Mouse (Mus musculus) lung, postnatal 4 days (tissue): ENCODE results near the gene Lmntd2.

Source experiments
- DNase-seq, 2 experiments: peaks; one replicate each; pipeline ENCODE4 v3.0.0; 2021

Gene Lmntd2

DNA sequence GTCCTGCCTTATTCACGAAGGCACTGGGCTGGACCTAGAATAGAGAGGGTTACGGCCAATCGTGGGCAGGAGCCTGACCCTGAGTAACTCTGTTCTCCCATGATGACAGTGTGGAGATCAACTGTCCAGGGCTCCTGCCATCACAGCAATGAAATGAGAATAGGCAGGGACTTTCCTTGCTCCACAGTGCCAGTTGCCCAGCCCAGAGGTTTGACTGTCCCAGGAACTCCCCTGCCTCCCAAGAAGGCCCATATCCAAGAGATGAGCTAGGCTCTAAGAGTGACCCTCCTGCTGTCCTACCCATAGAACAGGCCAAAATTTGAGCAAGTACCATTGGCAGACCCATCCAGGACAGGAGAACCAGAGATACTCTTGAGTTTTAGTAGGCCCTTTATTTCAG lies 25.1 kb downstream of the Lmntd2 start:
- DNase-seq, result no peak

DNA sequence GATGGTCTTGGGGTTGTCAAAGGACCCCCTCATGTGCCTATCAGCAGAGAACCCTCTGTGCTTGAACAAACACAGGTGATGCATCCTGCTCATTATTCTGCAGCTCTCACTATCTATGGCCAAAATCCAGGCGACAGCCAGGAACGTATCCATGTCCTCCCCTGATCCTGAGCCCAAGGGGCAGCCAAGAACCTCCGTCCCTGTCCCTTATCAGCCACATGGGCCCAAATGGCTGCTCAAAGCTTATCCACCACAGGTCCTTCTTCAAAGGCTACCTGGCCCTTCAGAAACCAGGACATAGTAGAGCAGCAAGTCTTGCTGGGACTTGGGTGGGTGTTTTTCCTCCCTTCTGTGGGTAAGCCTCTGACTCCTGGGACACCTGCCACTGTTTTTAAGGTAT lies 25.7 kb downstream of the Lmntd2 start:
- DNase-seq, result no peak

DNA sequence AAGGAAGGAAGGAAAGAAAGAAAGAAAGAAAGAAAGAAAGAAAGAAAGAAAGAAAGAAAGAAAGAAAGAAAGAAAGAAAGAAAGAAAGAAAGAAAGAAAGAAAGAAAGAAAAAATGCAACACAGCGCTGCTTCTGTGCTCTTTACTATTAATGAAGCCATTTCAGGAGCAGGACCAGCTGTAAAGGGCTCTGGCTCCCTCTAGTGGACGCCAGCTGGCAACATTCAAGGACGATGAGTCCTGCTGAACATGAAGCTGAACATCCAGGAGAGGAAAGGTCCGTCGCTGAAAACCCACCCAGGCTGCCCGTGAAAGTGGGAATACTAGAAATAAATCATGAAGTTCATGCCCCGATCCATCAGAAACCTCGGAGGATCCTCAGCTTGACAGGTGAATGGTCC lies 37.7 kb downstream of the Lmntd2 start:
- peak; percentile 84 to 91 for DNase-seq

DNA sequence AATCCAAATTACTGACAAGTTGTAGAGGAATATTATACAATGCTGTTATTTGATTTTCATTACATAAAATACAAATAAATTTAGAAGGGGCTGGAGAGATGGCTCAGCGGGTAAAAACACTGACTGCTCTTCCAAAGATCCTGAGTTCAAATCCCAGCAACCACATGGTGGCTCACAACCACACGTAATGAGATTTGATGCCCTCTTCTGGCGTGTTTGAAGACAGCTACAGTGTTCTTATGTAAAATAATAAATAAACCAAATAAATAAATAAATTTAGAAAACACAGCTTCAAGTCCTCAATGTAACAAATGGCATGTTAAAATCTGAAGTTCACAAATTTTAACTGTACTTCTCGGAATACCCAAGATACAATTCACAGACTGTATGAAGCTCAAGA lies 38.8 kb downstream of the Lmntd2 start:
- no peak for DNase-seq

DNA sequence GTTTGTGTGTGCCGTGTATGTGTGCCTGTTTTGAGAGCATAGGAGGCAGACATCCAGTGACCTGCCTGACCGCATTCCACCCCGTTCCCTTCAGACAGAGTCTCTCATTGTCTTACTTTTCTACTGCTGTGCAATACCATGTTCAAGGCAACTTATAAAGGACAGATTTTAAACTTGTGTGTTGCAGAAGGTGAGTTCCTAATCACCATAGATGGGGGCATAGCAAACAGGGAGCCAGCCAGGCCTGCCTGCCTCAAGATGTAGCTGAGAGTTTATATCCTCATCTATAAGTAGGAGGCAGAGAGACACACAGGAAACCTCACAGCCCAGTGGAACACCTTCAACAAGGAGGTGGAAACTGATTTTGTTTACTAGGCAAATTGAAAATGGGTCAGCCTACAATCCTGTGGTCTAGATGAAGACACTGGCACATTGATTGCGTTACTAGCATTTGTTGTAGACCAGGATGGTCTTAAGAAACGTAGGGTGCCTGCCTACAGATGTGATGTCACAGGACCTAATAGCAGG lies 40.5 kb downstream of the Lmntd2 start:
- DNase-seq, result no peak

DNA sequence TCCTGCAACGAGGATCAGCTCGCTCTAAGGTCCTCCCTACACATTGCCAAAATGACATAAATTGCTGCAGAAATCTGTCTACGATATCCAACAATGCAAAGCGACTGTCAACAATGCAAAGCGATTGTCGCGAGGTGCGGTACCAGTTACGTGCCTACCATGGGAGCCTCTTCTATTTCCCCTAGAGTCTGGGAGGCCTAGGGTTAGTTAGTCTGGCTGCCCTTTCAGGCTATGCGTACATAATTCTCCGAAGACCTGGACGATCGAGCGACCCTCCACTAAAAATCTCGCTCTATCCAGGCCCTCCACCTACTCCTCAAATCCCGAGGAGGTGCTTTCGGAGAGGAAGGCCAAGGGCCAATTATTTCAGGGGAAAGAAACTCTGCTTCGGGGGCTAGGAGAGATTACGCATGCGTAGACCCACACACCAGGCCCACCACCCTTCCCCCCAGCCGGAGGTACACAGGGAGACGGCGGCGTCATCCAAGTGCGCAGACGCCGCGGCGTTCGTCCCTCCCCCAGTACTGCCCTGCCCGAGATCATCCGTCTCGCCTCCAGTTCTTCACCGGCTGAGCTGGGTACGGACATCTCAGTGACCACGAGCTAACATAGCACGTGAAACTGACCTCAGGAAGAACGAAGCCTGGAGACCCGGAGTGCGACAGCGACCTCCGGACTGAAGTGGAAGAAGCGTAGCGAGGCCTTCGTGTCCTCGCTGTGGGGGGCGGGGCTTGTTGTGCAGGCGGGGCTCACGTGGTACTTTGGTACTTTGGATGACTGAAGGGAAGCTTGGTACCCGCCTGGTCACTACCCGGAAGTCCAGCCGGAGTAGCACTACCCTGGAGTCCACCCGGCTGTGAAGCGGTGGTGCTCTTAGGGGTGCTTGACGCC lies 41.5 kb downstream of the Lmntd2 start, which contains the start of gene Rnh1:
Rnh1 (minus strand) TSS at position 742 of the 891 bp plus-strand sequence.
- peak; percentile 92 to 94 for DNase-seq

DNA sequence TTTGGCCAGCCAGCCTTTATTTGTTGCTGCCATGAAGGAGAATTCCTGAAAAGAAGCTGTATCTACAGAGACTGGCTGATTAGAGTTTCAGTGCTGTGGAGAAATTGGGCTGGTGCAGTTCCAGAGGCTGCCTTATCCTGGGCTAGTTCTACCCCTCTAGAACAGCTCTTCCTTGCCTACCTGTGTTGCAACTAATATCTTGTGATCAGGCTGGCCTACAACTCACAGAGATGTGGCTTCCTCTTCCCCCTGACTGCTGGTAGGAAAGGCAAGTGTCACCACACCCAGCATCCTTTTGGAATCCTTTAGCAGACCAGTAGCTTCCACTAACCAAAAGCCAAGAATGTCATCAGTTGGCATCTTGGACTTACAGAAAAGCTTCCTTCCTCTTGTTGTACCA lies 44.0 kb downstream of the Lmntd2 start:
- no peak for DNase-seq

DNA sequence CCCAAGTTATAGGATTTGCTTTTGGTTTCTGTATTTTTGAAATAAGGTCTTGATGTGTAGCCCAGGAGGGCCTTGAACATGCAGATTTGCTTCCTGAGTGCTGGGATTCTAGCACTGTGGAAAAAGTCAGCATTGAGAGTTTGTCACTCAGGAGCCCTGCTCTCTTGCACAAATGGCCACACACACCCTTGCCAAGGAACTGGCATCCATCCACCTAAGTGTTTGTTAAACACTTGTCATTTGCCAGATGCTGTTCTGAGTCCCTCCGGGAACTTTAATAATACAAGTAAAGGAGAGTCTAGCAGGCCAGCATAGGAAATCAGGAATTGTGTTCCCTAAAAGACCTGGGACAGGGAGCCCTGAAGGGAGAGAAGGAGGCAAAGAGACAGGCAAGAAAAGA lies 44.6 kb downstream of the Lmntd2 start:
- DNase-seq, result peak in 1 of 2 experiments; percentile 57

DNA sequence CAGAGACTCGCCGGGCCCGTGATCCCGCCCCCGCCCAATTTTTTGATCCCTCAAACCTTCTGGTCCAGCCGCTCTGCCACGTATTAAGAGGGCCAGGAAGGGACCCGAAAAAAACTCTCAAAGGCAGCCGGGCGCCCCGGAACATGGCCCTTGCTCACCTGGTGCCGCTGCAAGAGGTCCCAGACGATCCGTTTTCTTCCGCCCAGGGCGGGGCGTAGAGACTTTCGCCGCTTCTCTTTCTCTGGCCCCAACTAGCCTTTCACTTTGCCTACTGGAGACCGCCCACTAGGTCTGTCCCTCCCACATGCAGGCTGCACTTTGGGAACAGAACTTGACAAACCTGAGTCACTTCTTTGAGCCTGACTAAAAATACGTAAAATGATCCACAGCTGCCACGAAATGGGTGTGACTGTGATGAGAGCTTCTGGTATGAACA lies 45.3 kb downstream of the Lmntd2 start:
- DNase-seq, result peak; percentile 80 to 86

DNA sequence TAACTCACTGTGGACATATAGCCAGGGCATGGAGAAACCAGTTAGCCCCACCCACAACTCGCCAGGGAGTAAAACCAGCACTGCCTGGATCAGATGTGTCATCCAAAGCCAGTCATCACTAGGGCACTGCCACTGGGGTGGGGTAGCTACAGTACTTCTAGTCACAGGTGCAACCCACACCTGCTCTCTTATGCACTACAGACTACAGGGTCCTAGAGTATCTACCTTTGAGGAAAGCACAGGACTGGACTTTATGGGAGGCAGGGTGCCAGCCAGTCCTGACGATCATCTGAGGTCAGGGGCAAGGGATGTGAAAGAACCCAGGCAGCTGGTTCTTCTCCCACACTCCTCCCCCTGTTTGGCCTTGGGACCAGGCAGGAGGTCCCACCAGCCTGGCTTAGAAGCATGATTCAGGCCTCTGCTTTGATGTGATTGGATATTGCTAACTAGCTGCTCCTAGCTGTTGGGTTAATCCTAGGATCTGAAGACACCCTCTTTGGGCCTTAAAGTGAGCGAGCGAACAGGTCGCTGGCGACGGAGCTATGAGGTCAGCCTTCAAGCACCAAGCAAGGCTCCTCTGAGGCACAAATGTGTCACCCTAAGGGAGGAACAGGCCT lies 45.9 kb downstream of the Lmntd2 start:
- DNase-seq, result peak; percentile 59 to 81

DNA sequence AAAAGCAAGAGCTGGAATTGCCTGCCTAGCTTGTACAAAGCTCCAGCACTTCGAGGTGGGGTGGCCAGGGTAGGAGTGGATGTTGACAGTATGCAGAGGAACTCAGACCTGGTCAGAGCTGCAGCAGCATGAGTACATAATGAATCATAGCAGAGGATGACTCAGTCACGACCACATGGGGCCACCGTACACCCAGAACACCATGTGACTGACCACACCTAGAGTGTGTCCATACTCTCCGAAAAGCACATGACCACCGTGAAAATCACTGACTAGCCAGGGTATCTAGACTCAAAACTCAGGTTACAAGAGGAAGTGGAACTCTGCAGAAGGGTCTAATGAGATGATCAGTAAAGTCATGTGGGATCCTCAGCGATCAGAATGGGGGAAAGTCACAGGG lies 49.0 kb downstream of the Lmntd2 start:
- DNase-seq, result peak in 1 of 2 experiments; percentile 33

DNA sequence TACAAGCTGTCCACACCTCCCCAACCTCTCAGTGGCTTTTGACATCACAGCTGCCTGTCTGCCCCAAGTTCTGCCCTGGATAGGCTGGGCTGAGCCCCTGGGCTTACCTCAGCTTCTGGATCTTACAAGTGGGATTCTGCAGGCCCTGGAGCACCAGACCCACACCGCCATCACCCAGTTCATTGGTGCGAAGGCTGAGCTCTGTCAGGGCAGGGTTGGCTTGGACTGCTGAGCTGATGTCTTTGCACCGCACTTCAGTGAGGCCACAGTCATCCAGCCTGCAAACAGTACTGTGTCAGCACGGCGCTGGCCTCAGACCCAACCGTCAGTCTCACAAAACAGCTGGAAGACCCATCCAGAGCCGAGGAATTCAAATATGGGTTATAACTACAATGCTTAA lies 49.5 kb downstream of the Lmntd2 start:
- DNase-seq, result no peak
